Mouse (Mus musculus): Measurements from ENCODE around the gene Smarcb1.

DNA sequence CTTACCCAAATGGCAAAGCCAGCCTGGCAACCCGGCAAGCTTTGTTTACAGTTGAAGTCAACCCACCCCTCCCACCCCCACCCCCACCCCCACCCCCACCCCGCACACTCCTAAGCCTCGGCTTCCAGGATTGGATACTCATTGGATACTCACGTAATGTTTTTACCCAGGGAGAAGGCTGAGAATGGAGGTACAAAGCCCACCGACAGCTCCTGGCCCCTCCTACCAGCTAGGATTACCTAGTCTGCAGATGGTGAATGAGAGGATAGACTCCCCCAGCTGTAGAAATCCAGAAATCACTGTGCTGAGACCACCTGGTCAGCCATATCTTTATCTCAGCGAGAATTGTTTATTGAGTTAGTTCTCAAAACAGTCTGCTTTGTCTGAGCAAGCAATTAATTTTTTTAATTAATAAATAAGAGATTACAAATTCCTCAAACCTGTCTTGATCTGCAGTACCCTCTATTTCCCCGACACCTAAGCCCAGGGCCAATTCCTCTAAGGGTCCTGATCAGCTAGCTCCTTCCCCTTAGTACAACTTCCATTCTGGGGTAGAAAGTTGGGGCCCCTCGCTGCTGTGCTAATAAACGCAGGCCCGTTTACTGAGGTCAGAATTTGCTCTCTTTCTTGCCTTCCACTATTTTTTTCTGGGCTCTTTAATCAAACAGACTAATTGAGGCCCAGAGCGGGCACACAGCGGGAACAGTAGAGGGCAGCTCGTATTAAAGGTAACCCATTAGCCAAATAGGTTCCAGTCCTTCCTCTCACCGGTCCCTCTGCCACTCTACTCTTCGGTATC, 38.8 kb downstream of the Smarcb1 start:
- TF ChIP-seq CTCF (IDR thresholded peaks at IDR 0.05; ENCODE audit: insufficient read depth, low read length) (no peak), POLR2A (IDR thresholded peaks at IDR 0.05; ENCODE audit: borderline replicate concordance, extremely low read depth, low read depth, low read length) (no peak)

All from lung, adult 2 months (tissue).